Comparison of ENCODE assay signal across 8 mouse cellular contexts in genomic region chr2:37516030-37516710, GRCm38 (mm10). TPM values are rescaled to one million over a fixed set of nuclear protein-coding genes. Genes with fewer than 3 reads are reported as not detected.
DNase-seq lines count a peak whose midpoint lies in the region; ATAC-seq and TF ChIP-seq lines count a peak whose summit lies in the region.

TSS of gene Gpr21 (plus strand) at chr2:37516332.

- WGBS in forebrain, embryonic 12.5 days = 19% methylated on average over 11 of the region's 11 CpGs
- 38% methylated on average over 11 of the region's 11 CpGs for WGBS in liver, embryonic 12.5 days (ENCODE audit: insufficient replicate concordance)

- TF ChIP-seq POLR2A in ES-Bruce4 (IDR thresholded peaks at IDR 0.05; ENCODE audit: insufficient read depth, low read length) = no peak

- peaks cover 17% of the 10 kb centered on the region for H3K36me3 ChIP-seq in ES-Bruce4 (ENCODE audit: control insufficient read depth, insufficient read depth, low read length, poor library complexity, severe bottlenecking)
- H3K36me3 ChIP-seq in forebrain, embryonic 12.5 days (replicated peaks) = peaks cover 26% of the 10 kb centered on the region
- H3K36me3 ChIP-seq in liver, embryonic 12.5 days = peaks cover 22% of the 10 kb centered on the region; the same call in 1 of the 2 replicates

- no peak within 1 kb of the TSS for H3K9ac ChIP-seq in ES-Bruce4 (ENCODE audit: low read depth, poor library complexity, severe bottlenecking)
- peak within 1 kb of the TSS; percentile 38 for H3K9ac ChIP-seq in forebrain, embryonic 12.5 days
- no peak within 1 kb of the TSS for H3K9ac ChIP-seq in liver, embryonic 12.5 days

- no peaks in the 10 kb centered on the region for H3K9me3 ChIP-seq in ES-Bruce4 (replicated peaks; ENCODE audit: control insufficient read depth, insufficient read depth, low read length, poor library complexity, severe bottlenecking)
- no peaks in the 10 kb centered on the region for H3K9me3 ChIP-seq in forebrain, embryonic 12.5 days
- no peaks in the 10 kb centered on the region for H3K9me3 ChIP-seq in liver, embryonic 12.5 days (replicated peaks)

- TF ChIP-seq CTCF in ES-Bruce4 (IDR thresholded peaks at IDR 0.05; ENCODE audit: low read depth, low read length) = no peak

- no peak for TF ChIP-seq EP300 in ES-Bruce4 (IDR thresholded peaks at IDR 0.05; ENCODE audit: insufficient read depth, low read depth, low read length)

- DNase-seq in frontal cortex, postnatal 25 days (ENCODE audit: low spot score in 2 of 2) = no peak
- DNase-seq in yolk sac, embryonic 10.5 days (ENCODE audit: low spot score) = peak; percentile 39
- DNase-seq in layer of hippocampus, adult 18-20 months (ENCODE audit: low spot score in 2 of 2) = no peak
- DNase-seq in gastrocnemius, postnatal 4 days (ENCODE audit: low spot score in 2 of 2) = no peak

- peak within 1 kb of the TSS; percentile 21; the same call in 1 of the 2 replicates for H3K27ac ChIP-seq in ES-Bruce4 (ENCODE audit: insufficient read depth, low read length)
- peak within 1 kb of the TSS; percentile 78 for H3K27ac ChIP-seq in forebrain, embryonic 12.5 days
- H3K27ac ChIP-seq in liver, embryonic 12.5 days = peak within 1 kb of the TSS; percentile 20; the same call in 1 of the 2 replicates

- H3K4me2 ChIP-seq in forebrain, embryonic 12.5 days = peak within 1 kb of the TSS; percentile 41
- 0 out of 2 replicates have a peak within 1 kb of the TSS, but pooled peaks have one; percentile 9 for H3K4me2 ChIP-seq in liver, embryonic 12.5 days

- ATAC-seq in frontal cortex, adult (ENCODE audit: low TSS enrichment) = peak; percentile 21; the same call in 1 of the 2 replicates
- ATAC-seq in forebrain, embryonic 12.5 days (ENCODE audit: low FRiP score) = peak; percentile 80
- no peak for ATAC-seq in liver, embryonic 12.5 days

- no peaks in the 10 kb centered on the region for H3K27me3 ChIP-seq in ES-Bruce4 (ENCODE audit: control insufficient read depth, insufficient read depth, low read length, poor library complexity, severe bottlenecking)
- no peaks in the 10 kb centered on the region for H3K27me3 ChIP-seq in forebrain, embryonic 12.5 days
- no peaks in the 10 kb centered on the region for H3K27me3 ChIP-seq in liver, embryonic 12.5 days (replicated peaks)

- H3K4me1 ChIP-seq in ES-Bruce4 (ENCODE audit: control insufficient read depth, insufficient read depth, low read length) = peaks cover 3% of the 10 kb centered on the region
- H3K4me1 ChIP-seq in forebrain, embryonic 12.5 days = peaks cover 17% of the 10 kb centered on the region
- H3K4me1 ChIP-seq in liver, embryonic 12.5 days = 0 out of 2 replicates have a peak, but pooled peaks cover 15% of the 10 kb centered on the region

- peak within 1 kb of the TSS; percentile 24 for H3K4me3 ChIP-seq in ES-Bruce4 (ENCODE audit: low read depth, low read length)
- peak within 1 kb of the TSS; percentile 20 for H3K4me3 ChIP-seq in forebrain, embryonic 12.5 days (replicated peaks)
- no peak within 1 kb of the TSS for H3K4me3 ChIP-seq in liver, embryonic 12.5 days

RNA-seq across cellular contexts. Expression of gene Gpr21, which starts in this region (rescaled TPM):
- polyA plus RNA-seq in ES-Bruce4 (2011; ENCODE audit: insufficient read depth, insufficient read length, low read depth, missing spikeins) = 5.8 and 6.5 TPM in 2 replicates
- polyA plus RNA-seq in forebrain, embryonic 12.5 days (2016; fragmentation: Nextera tagmentation; extraction: Ambion mirVana) = 5.2 and 6.8 TPM in 2 replicates
- 0.26 and 0.28 TPM in 2 replicates for polyA plus RNA-seq in liver, embryonic 12.5 days (2016; fragmentation: Nextera tagmentation; extraction: Ambion mirVana)
- total RNA-seq in layer of hippocampus, adult 18-20 months (2021) = 1 to 10 TPM; 2.1 to 2.6 TPM
- total RNA-seq in gastrocnemius, postnatal 4 days (2021) = 1 to 10 TPM; 1.9 to 2.2 TPM

Comparison
In these comparisons a context has a peak if more than half of its experiments do, and no peak if none do; other contexts are left out.
1. H3K27ac ChIP-seq: peak in every context shown above with its lines; median percentile 78 in forebrain, embryonic 12.5 days; 21 in ES-Bruce4; 20 in liver, embryonic 12.5 days.